Mouse (Mus musculus) bone marrow macrophage, adult 2 months (primary cell): Measurements from ENCODE around the gene Atp2b4.

Source experiments
- CTCF ChIP-seq: IDR thresholded peaks from 2 replicates; pipeline ENCODE4 v1.5.1; 2012; ENCODE audit warnings: low read depth, mild to moderate bottlenecking, low read length, moderate library complexity
- POLR2A ChIP-seq: IDR thresholded peaks from 2 replicates; pipeline ENCODE4 v1.6.1; 2012; ENCODE audit warnings: mild to moderate bottlenecking, low read depth, low read length, borderline replicate concordance

- TF ChIP-seq POLR2A (no peak), CTCF (no peak)
Observed at GRCm38 (mm10) chr1:133745078-133745495, 55.8 kb downstream of the Atp2b4 start.
